In genomic region chr19:8872266-8872840, GRCm38 (mm10) we compare ENCODE assay signal across 8 mouse cellular contexts. TPM values are rescaled to one million over a fixed set of nuclear protein-coding genes. Genes with fewer than 3 reads are reported as not detected.
A peak's percentile ranks its signal among the peaks of the same experiment; 100 is the strongest.
DNase-seq lines count a peak whose midpoint lies in the region; ATAC-seq and TF ChIP-seq lines count a peak whose summit lies in the region.

No protein-coding gene starts in this region.

- peak overlapping the region; percentile 91 for H3K4me2 ChIP-seq in limb, embryonic 12.5 days
- H3K4me2 ChIP-seq in stomach, embryonic 16.5 days (ENCODE audit: low read depth, low read length), result peak overlapping the region; percentile 78

- H3K27ac ChIP-seq in cerebellum, adult 2 months (ENCODE audit: insufficient read depth, low read length), result no peak overlapping the region
- no peak overlapping the region for H3K27ac ChIP-seq in spleen, adult 2 months (ENCODE audit: insufficient read depth, low read length)
- H3K27ac ChIP-seq in limb, embryonic 12.5 days, result peak overlapping the region; percentile 72; the same call in 1 of the 2 replicates
- peak overlapping the region; percentile 90 for H3K27ac ChIP-seq in stomach, embryonic 16.5 days (ENCODE audit: low read length)

- TF ChIP-seq POLR2A in cerebellum, adult 2 months (IDR thresholded peaks at IDR 0.05; ENCODE audit: borderline replicate concordance, insufficient read depth, low read length), result no peak
- no peak for TF ChIP-seq POLR2A in spleen, adult 2 months (IDR thresholded peaks at IDR 0.05; ENCODE audit: low read depth, low read length)

- ATAC-seq in limb, embryonic 12.5 days (ENCODE audit: insufficient number of reproducible peaks, insufficient read depth, low FRiP score, low TSS enrichment, low read depth), result no peak
- ATAC-seq in stomach, embryonic 16.5 days (ENCODE audit: insufficient read depth, low FRiP score), result no peak

- no peaks in the 10 kb centered on the region for H3K27me3 ChIP-seq in cerebellum, adult 2 months (ENCODE audit: control insufficient read depth, insufficient read depth, low read length)
- no peaks in the 10 kb centered on the region for H3K27me3 ChIP-seq in spleen, adult 2 months (ENCODE audit: control insufficient read depth, insufficient read depth, low read length)
- H3K27me3 ChIP-seq in limb, embryonic 12.5 days, result no peaks in the 10 kb centered on the region
- H3K27me3 ChIP-seq in stomach, embryonic 16.5 days (ENCODE audit: control insufficient read depth, insufficient read depth, low read length), result no peaks in the 10 kb centered on the region

- peaks cover 17% of the 10 kb centered on the region for H3K36me3 ChIP-seq in spleen, adult 2 months (ENCODE audit: control insufficient read depth, insufficient read depth, low read length)
- H3K36me3 ChIP-seq in limb, embryonic 12.5 days, result peaks cover 49% of the 10 kb centered on the region
- H3K36me3 ChIP-seq in stomach, embryonic 16.5 days (ENCODE audit: control insufficient read depth, insufficient read depth, low read length), result peaks cover 7% of the 10 kb centered on the region; the same call in 1 of the 2 replicates

- H3K9ac ChIP-seq in limb, embryonic 12.5 days (replicated peaks), result peak overlapping the region; percentile 90
- H3K9ac ChIP-seq in stomach, embryonic 16.5 days (ENCODE audit: low read length), result peak overlapping the region; percentile 96

- WGBS in cerebellum, adult 2 months, result 72% methylated on average over 10 of the region's 10 CpGs
- 72% methylated on average over 10 of the region's 10 CpGs for WGBS in spleen, adult 2 months
- 82% methylated on average over 10 of the region's 10 CpGs for WGBS in limb, embryonic 12.5 days
- 63% methylated on average over 10 of the region's 10 CpGs for WGBS in stomach, embryonic 16.5 days

- peak overlapping the region; percentile 75 for H3K4me3 ChIP-seq in cerebellum, adult 2 months (replicated peaks; ENCODE audit: insufficient read depth, low read depth, low read length)
- peak overlapping the region; percentile 78 for H3K4me3 ChIP-seq in spleen, adult 2 months (ENCODE audit: extremely low read depth, insufficient read depth, insufficient read length)
- peak overlapping the region; percentile 98 for H3K4me3 ChIP-seq in limb, embryonic 12.5 days (replicated peaks)
- H3K4me3 ChIP-seq in stomach, embryonic 16.5 days (replicated peaks; ENCODE audit: low read length), result peak overlapping the region; percentile 93

- H3K4me1 ChIP-seq in cerebellum, adult 2 months (ENCODE audit: control insufficient read depth, insufficient read depth, low read length), result no peaks in the 10 kb centered on the region; the same call in 1 of the 2 replicates
- peaks cover 3% of the 10 kb centered on the region; the same call in 1 of the 2 replicates for H3K4me1 ChIP-seq in spleen, adult 2 months (ENCODE audit: control insufficient read depth, insufficient read depth, insufficient read length)
- peaks cover 8% of the 10 kb centered on the region for H3K4me1 ChIP-seq in limb, embryonic 12.5 days (replicated peaks)
- peaks cover 8% of the 10 kb centered on the region for H3K4me1 ChIP-seq in stomach, embryonic 16.5 days (ENCODE audit: control insufficient read depth, insufficient read depth, low read length)

- no peaks in the 10 kb centered on the region for H3K9me3 ChIP-seq in limb, embryonic 12.5 days
- no peaks in the 10 kb centered on the region for H3K9me3 ChIP-seq in stomach, embryonic 16.5 days (replicated peaks; ENCODE audit: control insufficient read depth, low read length)

- no peak for TF ChIP-seq CTCF in cerebellum, adult 2 months (IDR thresholded peaks at IDR 0.05; ENCODE audit: borderline replicate concordance, insufficient read depth, low read depth, low read length)
- TF ChIP-seq CTCF in spleen, adult 2 months (IDR thresholded peaks at IDR 0.05; ENCODE audit: extremely low read depth, insufficient read depth, insufficient read length, insufficient replicate concordance), result no peak

- no peak for DNase-seq in cerebellum, adult 2 months
- DNase-seq in cerebellum, adult 9-10 months, result no peak
- no peak for DNase-seq in spleen, adult 2 months (ENCODE audit: low read depth in 1 of 2, low spot score in 2 of 2)
- DNase-seq in spleen, postnatal 36 days (ENCODE audit: low spot score in 2 of 2), result no peak
- no peak for DNase-seq in Muller cell, postnatal 12 days (ENCODE audit: inconsistent ontology term)
- DNase-seq in thymus, postnatal 14 days, result no peak

RNA-seq across cellular contexts. Expression of gene Ubxn1, which starts 1.1 kb away (rescaled TPM):
- polyA plus RNA-seq in cerebellum, adult 2 months (2012; rRNA removed), result 117 and 134 TPM in 2 replicates
- 57.9 and 80.6 TPM in 2 replicates for polyA plus RNA-seq in spleen, adult 2 months (2012; rRNA removed)
- 184 and 185 TPM in 2 replicates for polyA plus RNA-seq in limb, embryonic 12.5 days (2016; fragmentation: Nextera tagmentation; extraction: Ambion mirVana)
- 170 and 175 TPM in 2 replicates for polyA plus RNA-seq in stomach, embryonic 16.5 days (2015; fragmentation: Nextera tagmentation; extraction: Ambion mirVana)

RNA-seq across cellular contexts. Expression of gene Uqcc3, which starts 8.4 kb away (rescaled TPM):
- 69.3 and 76.7 TPM in 2 replicates for polyA plus RNA-seq in cerebellum, adult 2 months (2012; rRNA removed)
- 20.8 and 27.9 TPM in 2 replicates for polyA plus RNA-seq in spleen, adult 2 months (2012; rRNA removed)
- polyA plus RNA-seq in limb, embryonic 12.5 days (2016; fragmentation: Nextera tagmentation; extraction: Ambion mirVana), result 64.0 and 66.0 TPM in 2 replicates
- 59.9 and 66.2 TPM in 2 replicates for polyA plus RNA-seq in stomach, embryonic 16.5 days (2015; fragmentation: Nextera tagmentation; extraction: Ambion mirVana)

RNA-seq across cellular contexts. Expression of gene Lbhd1, which starts 11.2 kb away (rescaled TPM):
- 3.8 and 5.1 TPM in 2 replicates for polyA plus RNA-seq in cerebellum, adult 2 months (2012; rRNA removed)
- polyA plus RNA-seq in spleen, adult 2 months (2012; rRNA removed), result 0.94 and 1.4 TPM in 2 replicates
- 82.5 and 112 TPM in 2 replicates for polyA plus RNA-seq in limb, embryonic 12.5 days (2016; fragmentation: Nextera tagmentation; extraction: Ambion mirVana)
- 50.2 and 77.0 TPM in 2 replicates for polyA plus RNA-seq in stomach, embryonic 16.5 days (2015; fragmentation: Nextera tagmentation; extraction: Ambion mirVana)

RNA-seq across cellular contexts. Expression of gene Gm49403, which starts 11.4 kb away (rescaled TPM):
- not detected in 2 replicates for polyA plus RNA-seq in cerebellum, adult 2 months (2012; rRNA removed)
- polyA plus RNA-seq in spleen, adult 2 months (2012; rRNA removed), result not detected in 2 replicates
- polyA plus RNA-seq in limb, embryonic 12.5 days (2016; fragmentation: Nextera tagmentation; extraction: Ambion mirVana), result not detected in 2 replicates
- polyA plus RNA-seq in stomach, embryonic 16.5 days (2015; fragmentation: Nextera tagmentation; extraction: Ambion mirVana), result not detected in 2 replicates

RNA-seq across cellular contexts. Expression of gene 1810009A15Rik, which starts 16.3 kb away (rescaled TPM):
- 43.7 and 45.9 TPM in 2 replicates for polyA plus RNA-seq in cerebellum, adult 2 months (2012; rRNA removed)
- 11.5 and 15.2 TPM in 2 replicates for polyA plus RNA-seq in spleen, adult 2 months (2012; rRNA removed)
- polyA plus RNA-seq in limb, embryonic 12.5 days (2016; fragmentation: Nextera tagmentation; extraction: Ambion mirVana), result 112 and 114 TPM in 2 replicates
- 74.3 and 75.6 TPM in 2 replicates for polyA plus RNA-seq in stomach, embryonic 16.5 days (2015; fragmentation: Nextera tagmentation; extraction: Ambion mirVana)

Comparison
In these comparisons a context has a peak if more than half of its experiments do, and no peak if none do; other contexts are left out.
1. H3K27ac ChIP-seq: peak in limb, embryonic 12.5 days (single experiment) and stomach, embryonic 16.5 days (single experiment); none in cerebellum, adult 2 months (single experiment) and spleen, adult 2 months (single experiment).
2. Peak in every context shown above with its lines, with median percentiles within 50 percentile points of each other: H3K4me3 ChIP-seq.